Comparison of ENCODE assay signal across 10 mouse cellular contexts in the genomic region with DNA sequence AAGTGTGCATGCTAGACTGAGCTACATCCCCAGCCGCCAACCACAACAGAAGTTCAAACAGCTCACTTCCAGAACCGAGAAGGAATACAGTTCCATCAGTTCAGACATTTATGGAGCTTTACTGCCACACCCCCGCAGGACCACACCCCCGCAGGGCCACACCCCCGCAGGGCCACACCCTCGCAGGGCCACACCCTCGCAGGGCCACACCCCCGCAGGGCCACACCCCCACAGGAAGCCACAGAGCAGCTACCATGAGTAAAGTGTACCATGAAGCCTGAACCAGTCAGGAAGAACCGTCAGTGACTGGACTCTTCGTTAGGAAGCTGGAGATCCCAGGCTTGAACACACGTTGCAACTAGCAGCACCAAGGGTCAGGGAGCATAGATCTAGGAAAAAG. TPM values are rescaled to one million over a fixed set of nuclear protein-coding genes. Genes with fewer than 3 reads are reported as not detected.
A peak's percentile ranks its signal among the peaks of the same experiment; 100 is the strongest.
DNase-seq lines count a peak whose midpoint lies in the region; ATAC-seq lines count a peak whose summit lies in the region.
"Had no signal": no experiment of that assay in that cellular context is flagged by ENCODE, and none has a peak within 500 bp of the region (broad histone marks: within the 10 kb centered on the region; RNA-seq: fewer than 3 reads in every experiment).

No protein-coding gene starts in this region.

- H3K27ac ChIP-seq in midbrain, embryonic 16.5 days (ENCODE audit: low read length): no peak overlapping the region
- H3K27ac ChIP-seq: forebrain, embryonic 12.5 days; hindbrain, embryonic 10.5 days; midbrain, embryonic 12.5 days had no signal

- no peak overlapping the region for H3K4me3 ChIP-seq in midbrain, embryonic 16.5 days (ENCODE audit: low read depth, low read length)
- H3K4me3 ChIP-seq: forebrain, embryonic 12.5 days; hindbrain, embryonic 10.5 days; midbrain, embryonic 12.5 days had no signal

- no peaks in the 10 kb centered on the region for H3K9me3 ChIP-seq in midbrain, embryonic 16.5 days (replicated peaks; ENCODE audit: control insufficient read depth, low read length, poor library complexity, severe bottlenecking)
- H3K9me3 ChIP-seq: forebrain, embryonic 12.5 days; hindbrain, embryonic 10.5 days; midbrain, embryonic 12.5 days had no signal

- no peak overlapping the region for H3K4me2 ChIP-seq in midbrain, embryonic 16.5 days (ENCODE audit: low read length)
- H3K4me2 ChIP-seq: forebrain, embryonic 12.5 days; midbrain, embryonic 12.5 days had no signal

- peak; percentile 88 for ATAC-seq in megakaryocyte progenitor cell, adult 5-6 weeks (replicated peaks; ENCODE audit: poor library complexity)
- ATAC-seq in midbrain, embryonic 16.5 days: no peak

- no peaks in the 10 kb centered on the region for H3K27me3 ChIP-seq in midbrain, embryonic 16.5 days (ENCODE audit: control insufficient read depth, insufficient read depth, low read depth, low read length)
- H3K27me3 ChIP-seq: forebrain, embryonic 12.5 days; midbrain, embryonic 12.5 days had no signal

- DNase-seq in 3T3-L1 (ENCODE audit: low read depth, low spot score): peak; percentile 45
- peak; percentile 71 to 76 for DNase-seq in B cell, adult 2 months
- peak; percentile 60 for DNase-seq in c-Kit-positive CD71-positive TER-119-positive erythroid progenitor cells, embryonic 14.5 days (ENCODE audit: low spot score)
- no peak for DNase-seq in right cerebral cortex, postnatal 36 days (ENCODE audit: low spot score in 2 of 2)
- DNase-seq in frontal cortex, postnatal 10 days (ENCODE audit: low spot score in 2 of 2): no peak

- H3K36me3 ChIP-seq in midbrain, embryonic 16.5 days (ENCODE audit: control insufficient read depth, insufficient read depth, low read length): no peaks in the 10 kb centered on the region
- H3K36me3 ChIP-seq: forebrain, embryonic 12.5 days; hindbrain, embryonic 10.5 days; midbrain, embryonic 12.5 days had no signal

- 30% methylated on average over 11 of the region's 11 CpGs for WGBS in midbrain, embryonic 16.5 days

- H3K4me1 ChIP-seq in midbrain, embryonic 16.5 days (ENCODE audit: control insufficient read depth, insufficient read depth, low read length): peaks cover 6% of the 10 kb centered on the region

- no peak overlapping the region for H3K9ac ChIP-seq in midbrain, embryonic 16.5 days (ENCODE audit: low read depth, low read length)
- H3K9ac ChIP-seq: forebrain, embryonic 12.5 days; midbrain, embryonic 12.5 days had no signal

RNA-seq across cellular contexts. Expression of a gene that starts 3.8 kb away (rescaled TPM):
- total RNA-seq in megakaryocyte progenitor cell, adult 5-6 weeks (2015): 0.12 TPM in 1 of 2 replicates, not detected in the other
- 0.14 TPM in 1 of 2 replicates, not detected in the other for total RNA-seq in megakaryocyte progenitor cell, adult 5-6 weeks (2017)
- 42.0 and 43.0 TPM in 2 replicates for polyA plus RNA-seq in midbrain, embryonic 16.5 days (2015; fragmentation: Nextera tagmentation; extraction: Ambion mirVana)

RNA-seq across cellular contexts. Expression of a gene that starts 11.4 kb away (rescaled TPM):
- 4.8 and 7.5 TPM in 2 replicates for total RNA-seq in megakaryocyte progenitor cell, adult 5-6 weeks (2015)
- 5.7 and 9.2 TPM in 2 replicates for total RNA-seq in megakaryocyte progenitor cell, adult 5-6 weeks (2017)
- polyA plus RNA-seq in midbrain, embryonic 16.5 days (2015; fragmentation: Nextera tagmentation; extraction: Ambion mirVana): 9.2 and 12.6 TPM in 2 replicates

Comparison
In these comparisons a context has a peak if more than half of its experiments do, and no peak if none do; other contexts are left out.
1. DNase-seq: peak in 3T3-L1 (single experiment), B cell, adult 2 months (2 of 2) and c-Kit-positive CD71-positive TER-119-positive erythroid progenitor cells, embryonic 14.5 days (single experiment); none in right cerebral cortex, postnatal 36 days (0 of 2) and frontal cortex, postnatal 10 days (0 of 2).